In the genomic region with DNA sequence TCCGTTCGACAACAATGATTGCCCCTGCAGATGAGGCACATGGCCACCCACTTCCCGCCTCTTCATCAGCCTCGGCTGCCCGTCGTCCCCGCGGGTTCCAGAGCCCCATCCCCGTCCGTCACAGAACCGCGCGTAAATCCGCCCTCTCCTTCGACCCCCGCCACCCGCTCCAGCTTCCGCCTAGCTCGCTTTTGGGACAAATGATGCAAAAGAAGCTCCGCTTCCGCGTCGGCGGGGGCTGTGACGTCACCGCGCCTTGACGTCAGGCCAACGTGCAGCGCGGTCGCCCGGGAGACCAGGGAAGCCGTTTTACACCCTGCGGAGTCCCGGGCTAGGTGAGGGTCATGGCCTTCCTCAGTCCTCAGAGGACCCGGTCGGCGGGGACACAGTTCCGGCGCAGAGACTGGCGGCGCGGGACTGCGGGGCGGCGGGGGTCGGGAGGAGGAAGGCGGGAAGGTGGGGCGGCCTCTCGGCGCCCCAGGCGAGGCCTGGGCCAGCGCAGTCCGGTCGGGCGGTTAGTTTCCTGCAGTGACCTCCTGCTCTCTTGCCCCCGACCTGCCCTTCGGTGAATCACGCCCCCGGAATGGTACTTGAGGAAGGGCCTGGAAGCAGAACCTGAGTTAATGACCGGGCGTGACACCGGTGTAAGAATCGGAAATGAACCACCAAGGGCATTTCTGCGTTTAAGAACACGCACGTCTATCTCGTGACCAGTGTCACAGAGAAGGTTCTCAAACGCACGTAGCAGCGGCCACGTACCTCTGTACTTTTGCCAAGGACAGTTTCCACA, we compare ENCODE assay signal across 8 mouse cellular contexts. TPM values are rescaled to one million over a fixed set of nuclear protein-coding genes. Genes with fewer than 3 reads are reported as not detected.
DNase-seq lines count a peak whose midpoint lies in the region; ATAC-seq lines count a peak whose summit lies in the region.

A gene (plus strand): TSS at position 252 of the 790 bp plus-strand sequence.

- peak within 1 kb of the TSS; percentile 57 for H3K4me2 ChIP-seq in hindbrain, embryonic 15.5 days

- H3K27ac ChIP-seq in hindbrain, embryonic 15.5 days (replicated peaks): peak within 1 kb of the TSS; percentile 86

- peak within 1 kb of the TSS; percentile 55 for H3K9ac ChIP-seq in hindbrain, embryonic 15.5 days

- H3K4me1 ChIP-seq in hindbrain, embryonic 15.5 days (replicated peaks): peaks cover 11% of the 10 kb centered on the region

- DNase-seq in R1 (ENCODE audit: low read depth, low spot score): peak; percentile 92
- peak; percentile 95 for DNase-seq in cerebellum, postnatal 25 days
- DNase-seq in frontal cortex, postnatal 36 days (ENCODE audit: low spot score in 2 of 2): peak; percentile 92 to 95
- DNase-seq in layer of hippocampus, postnatal 36 days: peak; percentile 91 to 92
- peak; percentile 90 for DNase-seq in lung, postnatal 25 days (ENCODE audit: low spot score)
- DNase-seq in retina, adult 2 months (ENCODE audit: low read depth, low spot score): peak; percentile 70
- peak; percentile 93 for DNase-seq in thymus, postnatal 25 days

- no peaks in the 10 kb centered on the region for H3K9me3 ChIP-seq in hindbrain, embryonic 15.5 days

- peak; percentile 95 for ATAC-seq in hindbrain, embryonic 15.5 days (ENCODE audit: low FRiP score, low read depth)

- 2% methylated on average over 66 of the region's 73 CpGs for WGBS in hindbrain, embryonic 15.5 days

- H3K4me3 ChIP-seq in hindbrain, embryonic 15.5 days: peak within 1 kb of the TSS; percentile 76

- H3K36me3 ChIP-seq in hindbrain, embryonic 15.5 days: no peaks in the 10 kb centered on the region

- H3K27me3 ChIP-seq in hindbrain, embryonic 15.5 days: no peaks in the 10 kb centered on the region

RNA-seq across cellular contexts. Expression of the gene that starts here (rescaled TPM):
- 6.5 and 8.8 TPM in 2 replicates for polyA plus RNA-seq in hindbrain, embryonic 15.5 days (2015; fragmentation: Nextera tagmentation; extraction: Ambion mirVana)
- total RNA-seq in layer of hippocampus, postnatal 36 days (2021): 1 to 10 TPM; 4.1 to 6.6 TPM

Comparison
In these comparisons a context has a peak if more than half of its experiments do, and no peak if none do; other contexts are left out.
1. Peak in every context shown above with its lines: DNase-seq, ATAC-seq, H3K4me3 ChIP-seq and H3K27ac ChIP-seq.